Mouse (Mus musculus): ENCODE measurements around the gene Ralgps2.

DNA sequence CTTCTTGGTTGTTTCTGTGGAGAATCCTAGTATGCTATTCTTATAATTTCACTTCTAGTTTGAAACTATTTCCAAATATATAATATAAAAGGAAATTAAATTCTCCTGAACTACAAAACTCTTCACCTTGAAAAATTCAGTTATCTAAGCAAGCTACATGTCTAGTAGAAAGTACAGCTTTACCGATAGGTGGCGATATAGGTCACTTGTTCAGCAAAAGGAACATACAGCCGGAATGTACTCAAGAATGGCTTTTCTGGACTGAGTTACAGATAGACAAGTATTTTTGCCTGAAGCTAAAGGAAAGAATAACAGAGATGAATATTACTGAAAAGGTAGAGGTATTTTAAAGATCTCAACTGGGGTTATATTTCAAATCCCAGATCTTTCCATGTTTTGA, 22.0 kb downstream of the Ralgps2 start:
- peak; percentile 39 for TF ChIP-seq CTCF (conservative IDR thresholded peaks at IDR 0.05; ENCODE audit: insufficient read depth, insufficient read length, low read depth, low read length)
- no peak for TF ChIP-seq POLR2A (IDR thresholded peaks at IDR 0.05; ENCODE audit: low read depth, low read length)
